Mouse (Mus musculus) left cerebral cortex, adult 2 months (tissue): ENCODE measurements at regions not wholly inside any gene's neighbourhood (a gene's known extent, or its start where the extent isn't known, plus 50 kb on each side); places are given as distances from the start of the nearest gene placed in this dataset.

Source experiments
- DNase-seq, 2 experiments: peaks; one replicate each; pipeline ENCODE4 v3.0.0; 2021 to 2022; ENCODE audit warnings: low spot score in 2 of 2, mixed read lengths in 1 of 2; ENCODE audit errors: extremely low spot score in 1 of 2
- H3K27ac ChIP-seq: fragments of 200-600 bp; 2 replicates; pipeline ENCODE4 v1.8.1; 2022
- H3K4me3 ChIP-seq: fragments of 200-600 bp; 2 replicates; pipeline ENCODE4 v1.8.1; 2022
- CTCF ChIP-seq: fragments of 200-600 bp; IDR thresholded peaks from 2 replicates; pipeline ENCODE4 v1.8.1; 2022; ENCODE audit warnings: antibody characterized with exemption, mild to moderate bottlenecking, moderate library complexity
- intact Hi-C: fragments of 180-260 bp; cut with DNase I; formaldehyde crosslinking; loops from one replicate; pipeline ENCODE4 v1.15.1; 2025

- intact Hi-C loops: no loop called here
- no peak for DNase-seq
- no peak for TF ChIP-seq CTCF
Observed at GRCm38 (mm10) chr8:92137091-92137882, 220.1 kb upstream of the Irx5 start.

DNA sequence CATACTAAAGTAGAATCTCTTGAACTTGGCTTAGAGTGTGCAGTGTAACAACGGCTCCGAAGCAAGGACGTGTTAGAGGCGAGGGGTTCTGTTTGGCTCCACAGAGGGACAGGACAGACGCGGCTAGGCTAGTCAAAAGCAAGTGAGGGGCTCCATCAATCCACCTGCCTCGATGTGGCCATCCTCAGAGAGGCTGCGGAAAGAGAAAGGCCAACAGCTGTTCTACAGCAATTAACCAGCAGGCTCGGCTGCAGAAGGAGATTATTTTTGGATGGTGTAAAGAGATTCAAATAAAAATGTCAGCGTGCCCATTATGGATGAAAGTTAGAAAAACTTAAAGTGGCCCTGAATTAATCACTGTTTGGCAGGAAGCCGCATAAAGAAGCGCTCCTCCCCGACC, 221.0 kb upstream of the Irx5 start:
- intact Hi-C loops: no loop called here

More at GRCm38 (mm10) chr8:92137091-92137882, 220.1 kb upstream of the Irx5 start:
- no peak overlapping the region for H3K27ac ChIP-seq
- no peak overlapping the region for H3K4me3 ChIP-seq

DNA sequence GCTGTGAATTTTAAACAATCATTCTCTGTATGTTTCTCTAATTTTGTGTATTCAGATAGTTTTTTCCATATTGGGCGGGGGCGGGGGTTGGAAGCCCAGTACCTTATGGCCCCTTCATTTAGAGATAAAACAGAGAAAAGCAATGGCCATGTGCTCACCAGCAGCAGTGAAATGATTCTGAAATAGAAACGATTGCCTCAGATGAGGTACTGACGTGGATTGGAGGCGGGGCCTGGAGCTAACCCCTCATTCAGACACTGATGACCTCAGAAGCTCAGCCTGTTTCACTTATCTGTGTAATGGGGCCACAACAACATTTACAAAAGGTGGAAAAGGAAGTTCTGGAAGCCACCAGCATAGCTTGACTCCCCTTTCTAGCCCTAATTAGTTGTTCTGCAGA, 223.0 kb upstream of the Irx5 start:
- intact Hi-C loops: no loop called here
- no peak overlapping the region for H3K27ac ChIP-seq
- DNase-seq: no peak
- TF ChIP-seq CTCF: no peak
- no peak overlapping the region for H3K4me3 ChIP-seq

More for the DNA sequence above, 221.0 kb upstream of the Irx5 start:
- DNase-seq: peak in 1 of 2 experiments; percentile 8
- H3K27ac ChIP-seq: no peak overlapping the region
- H3K4me3 ChIP-seq: no peak overlapping the region
- no peak for TF ChIP-seq CTCF

DNA sequence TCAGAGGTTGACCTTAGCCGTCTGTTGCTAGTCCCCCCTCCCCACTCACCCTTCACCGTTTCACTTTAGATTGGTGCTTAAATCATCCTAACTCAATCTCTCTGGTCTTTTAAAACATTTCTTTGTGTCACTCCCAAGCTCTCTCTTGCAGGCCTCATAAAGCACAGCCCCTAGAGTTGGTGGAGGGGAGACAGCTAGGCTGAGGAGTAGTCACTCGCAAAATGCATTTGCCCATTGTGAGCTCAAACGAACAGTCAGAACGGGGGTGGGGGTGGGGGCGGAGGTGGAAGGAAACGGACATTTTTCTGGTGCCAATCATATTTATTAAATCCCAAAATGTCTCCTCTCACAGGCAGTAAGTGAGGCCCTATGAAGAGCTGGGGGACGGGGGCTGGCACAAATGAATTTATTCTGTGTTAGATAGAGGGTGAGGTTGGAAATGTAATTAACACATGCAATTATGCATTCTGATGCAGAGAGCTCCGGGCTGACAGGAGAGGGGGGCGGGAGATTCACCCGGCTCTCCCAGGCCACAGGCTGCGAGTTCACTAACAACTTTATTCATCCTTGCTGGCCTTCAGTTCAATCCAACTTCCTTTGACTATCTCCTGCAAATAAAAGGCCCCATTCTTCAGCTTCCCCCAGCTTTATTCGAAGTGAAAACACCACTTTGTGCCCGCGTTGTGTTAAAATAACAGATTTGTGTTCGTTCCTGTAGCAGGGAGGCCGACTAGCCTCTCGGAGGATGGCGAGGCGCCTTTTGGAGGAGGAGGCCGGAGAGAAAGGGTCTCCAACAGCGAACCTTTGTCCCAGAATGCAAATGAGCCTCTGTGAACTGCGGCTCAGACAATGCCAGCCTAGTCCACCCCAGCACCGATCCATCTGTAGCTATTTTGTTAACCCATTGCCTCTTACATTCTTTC, 223.7 kb upstream of the Irx5 start:
- Histone ChIP-seq H3K4me3 (no peak overlapping the region), H3K27ac (no peak overlapping the region)
- DNase-seq: peak in 1 of 2 experiments; percentile 22
- TF ChIP-seq CTCF: no peak
- intact Hi-C loops: no loop called here

GRCm38 (mm10) chr8:92132949-92133348, 224.5 kb upstream of the Irx5 start:
- intact Hi-C loops: no loop called here
- TF ChIP-seq CTCF: no peak

GRCm38 (mm10) chr8:92132526-92132925, 224.9 kb upstream of the Irx5 start:
- Histone ChIP-seq H3K27ac (no peak overlapping the region), H3K4me3 (no peak overlapping the region)
- no peak for DNase-seq
- intact Hi-C loops: no loop called here
- TF ChIP-seq CTCF: no peak

More at GRCm38 (mm10) chr8:92132949-92133348, 224.5 kb upstream of the Irx5 start:
- no peak for DNase-seq
- Histone ChIP-seq H3K4me3 (no peak overlapping the region), H3K27ac (no peak overlapping the region)

DNA sequence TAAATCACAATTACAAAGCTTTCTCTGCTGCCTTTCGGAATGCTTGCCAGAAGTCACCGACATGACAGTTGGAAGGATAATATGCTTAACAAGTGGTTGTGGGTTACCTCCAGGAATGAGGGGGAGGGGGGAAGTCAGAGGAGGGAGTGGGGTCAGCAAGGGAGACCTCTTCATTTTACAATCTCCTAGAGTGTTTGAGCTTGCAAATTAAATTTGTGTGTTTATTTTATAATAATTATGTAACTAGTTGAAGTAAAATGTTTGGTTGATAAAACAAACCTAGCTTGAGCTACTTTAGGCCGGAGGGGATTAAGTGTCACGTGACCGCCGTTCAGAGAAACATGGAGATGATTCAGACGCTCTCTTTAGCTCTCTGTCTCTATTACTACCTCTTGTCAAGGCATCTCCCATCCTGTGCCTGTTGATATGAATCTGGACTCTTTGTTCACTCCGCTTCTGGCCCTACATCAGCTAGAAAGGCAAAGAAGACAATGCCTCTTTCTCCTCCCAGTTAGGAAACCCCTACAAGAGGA, 227.3 kb upstream of the Irx5 start:
- intact Hi-C loops: no loop called here
- Histone ChIP-seq H3K4me3 (no peak overlapping the region), H3K27ac (no peak overlapping the region)
- no peak for DNase-seq
- no peak for TF ChIP-seq CTCF

DNA sequence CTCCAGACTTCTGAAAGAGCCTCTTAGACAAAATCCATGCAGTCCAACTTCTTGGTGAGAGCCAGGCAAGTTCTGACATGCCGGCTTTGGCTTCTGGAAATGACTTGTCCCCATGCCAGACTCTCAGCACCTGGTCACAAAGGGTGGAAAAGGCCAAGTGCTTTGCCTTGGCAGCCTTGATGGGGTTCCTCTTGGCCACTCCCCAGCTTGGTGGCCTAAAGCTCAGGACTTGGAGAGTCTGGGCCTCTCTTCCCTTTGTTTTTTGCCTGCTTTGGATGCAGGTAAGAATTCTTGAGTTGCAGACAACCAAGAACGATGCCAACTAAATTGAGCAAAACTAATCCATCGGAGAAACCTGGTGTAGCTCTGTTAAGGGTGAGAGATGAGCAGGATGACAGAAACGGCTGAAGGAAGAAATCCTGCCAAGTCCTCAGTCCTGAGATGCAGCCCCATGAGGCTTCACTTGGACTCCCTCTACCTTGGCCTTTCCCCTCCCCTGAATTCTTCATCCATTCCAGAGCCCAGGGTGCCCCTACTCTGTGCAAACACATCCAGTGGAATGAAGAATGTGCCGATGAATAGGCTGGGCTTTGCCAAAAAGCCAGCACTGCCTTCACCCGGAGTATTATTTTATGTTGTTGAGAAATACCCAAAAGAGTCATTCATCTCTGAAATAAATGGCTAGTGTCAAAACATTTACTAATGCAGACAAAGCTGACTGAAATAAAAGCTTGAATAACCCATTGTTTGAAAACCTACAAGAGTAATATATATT, 228.0 kb upstream of the Irx5 start:
- DNase-seq: no peak
- H3K4me3 ChIP-seq: no peak overlapping the region
- intact Hi-C loops: no loop called here
- H3K27ac ChIP-seq: no peak overlapping the region
- TF ChIP-seq CTCF: no peak

DNA sequence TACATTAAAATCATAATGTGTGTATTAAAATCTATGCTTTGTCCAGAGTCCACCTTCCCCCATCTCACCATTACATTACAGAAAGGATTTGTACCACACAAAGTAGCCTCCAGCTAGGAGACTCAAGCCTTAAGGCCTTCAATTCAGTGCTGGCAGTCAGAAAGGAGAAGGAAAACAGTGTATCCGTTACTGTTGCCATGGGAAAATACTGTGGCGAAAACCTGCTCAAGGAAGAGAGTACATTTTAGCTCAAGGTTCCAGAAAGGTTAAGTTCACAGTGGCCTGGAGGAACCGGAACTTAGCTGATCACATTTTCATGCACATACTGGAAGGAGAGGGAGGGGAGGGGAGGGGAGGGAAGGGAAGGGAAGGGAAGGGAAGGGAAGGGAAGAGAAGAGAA, 231.8 kb upstream of the Irx5 start:
- intact Hi-C loops: no loop called here
- no peak for TF ChIP-seq CTCF
- Histone ChIP-seq H3K4me3 (no peak overlapping the region), H3K27ac (no peak overlapping the region)
- DNase-seq: no peak

DNA sequence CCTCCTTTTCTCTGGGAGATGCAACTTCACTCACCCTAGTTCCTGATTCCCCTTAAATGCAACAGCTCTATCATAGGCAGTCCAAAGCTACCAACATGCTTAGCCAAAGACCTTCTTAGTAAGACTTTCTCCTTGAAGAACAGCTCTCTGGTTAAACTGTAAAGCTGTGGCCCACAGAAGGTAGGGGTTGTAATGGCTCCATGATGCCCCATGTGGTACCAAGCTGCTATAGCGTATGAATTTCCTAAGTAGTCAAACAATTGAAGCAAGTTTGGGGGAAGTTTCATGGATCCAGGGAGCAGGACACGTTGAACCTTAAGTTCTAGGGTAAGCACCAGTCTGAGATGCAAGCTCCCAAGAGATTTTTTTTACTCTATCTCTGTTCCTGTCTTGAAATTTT, 236.1 kb upstream of the Irx5 start:
- peak; percentile 55 for TF ChIP-seq CTCF
- intact Hi-C loops: no loop called here

DNA sequence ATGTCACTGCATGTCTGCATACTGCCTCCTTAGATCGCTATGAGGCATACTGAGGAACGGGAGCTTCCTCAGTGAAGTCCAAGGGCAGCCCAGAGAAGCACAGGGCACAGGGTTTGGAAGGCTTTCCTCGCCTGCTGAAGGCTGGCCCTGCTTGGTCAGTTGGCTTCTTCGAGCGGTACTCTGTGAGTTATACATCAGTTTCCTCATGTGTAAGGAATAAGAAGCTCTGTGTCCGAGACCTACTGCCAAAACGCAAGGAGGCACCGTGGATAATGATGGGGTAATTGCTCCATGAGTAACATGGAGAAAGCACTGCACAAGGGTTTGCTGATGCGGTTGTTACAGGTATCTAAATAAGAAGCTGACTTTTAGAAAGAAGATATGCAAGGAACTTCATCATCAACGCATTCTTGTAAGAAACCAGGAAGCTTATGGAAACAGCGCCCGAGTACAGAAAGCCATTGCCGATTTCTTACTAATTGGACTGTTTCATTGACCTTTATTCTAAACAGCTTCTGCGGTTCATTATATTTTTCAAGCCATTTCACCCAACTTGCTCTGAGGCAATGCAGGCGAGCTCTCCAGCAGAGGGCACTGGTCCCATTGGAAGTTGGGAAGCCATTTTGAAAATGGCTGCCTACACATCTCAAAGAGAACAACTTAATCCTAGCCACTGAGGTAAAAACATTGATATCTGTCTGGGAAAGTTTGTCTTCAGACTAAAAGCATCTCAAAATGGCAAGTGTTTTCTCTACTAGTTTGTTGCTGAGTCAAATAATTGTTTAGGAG, 241.8 kb upstream of the Irx5 start:
- Histone ChIP-seq H3K4me3 (no peak overlapping the region), H3K27ac (no peak overlapping the region)
- intact Hi-C loops: no loop called here
- DNase-seq: no peak
- peak; percentile 22; the same call in 1 of the 2 replicates for TF ChIP-seq CTCF

More for the DNA sequence above, 236.1 kb upstream of the Irx5 start:
- Histone ChIP-seq H3K4me3 (no peak overlapping the region), H3K27ac (no peak overlapping the region)
- DNase-seq: no peak
